Mouse (Mus musculus): Measurements from ENCODE around the gene Lrg1. TPM values are rescaled to one million over a fixed set of nuclear protein-coding genes. Genes with fewer than 3 reads are reported as not detected.

The Lrg1 gene
- 56.0 and 79.2 TPM in 2 replicates for polyA plus RNA-seq (2012; rRNA removed)

- Histone ChIP-seq H3K4me3 (ENCODE audit: extremely low read depth, insufficient read depth, insufficient read length) (no peak within 1 kb of the TSS), H3K4me1 (ENCODE audit: control insufficient read depth, insufficient read depth, insufficient read length) (peaks cover 4% of the 10 kb centered on the region; the same call in 1 of the 2 replicates), H3K27me3 (ENCODE audit: control insufficient read depth, insufficient read depth, low read length) (peaks cover 17% of the 10 kb centered on the region), H3K36me3 (ENCODE audit: control insufficient read depth, insufficient read depth, low read length) (no peaks in the 10 kb centered on the region), H3K27ac (ENCODE audit: insufficient read depth, low read length) (peak within 1 kb of the TSS; percentile 52)
- 40% methylated on average over 2 of the region's 2 CpGs for WGBS
- TF ChIP-seq POLR2A (IDR thresholded peaks at IDR 0.05; ENCODE audit: low read depth, low read length) = no peak
- TF ChIP-seq CTCF (IDR thresholded peaks at IDR 0.05; ENCODE audit: extremely low read depth, insufficient read depth, insufficient read length, insufficient replicate concordance) = no peak
- no peak for DNase-seq (ENCODE audit: low read depth in 1 of 2, low spot score in 2 of 2)
Observed at GRCm38 (mm10) chr17:56121826-56122225, at the start of gene Lrg1. Gene Lrg1, minus strand, starts transcription at chr17:56122001.

- no peak overlapping the region for H3K27ac ChIP-seq (ENCODE audit: insufficient read depth, low read length)
- no peak for DNase-seq (ENCODE audit: low read depth in 1 of 2, low spot score in 2 of 2)
Observed at GRCm38 (mm10) chr17:56171456-56171855, 49.7 kb upstream of the Lrg1 start.

GRCm38 (mm10) chr17:56170636-56171035 lies 48.8 kb upstream of the Lrg1 start:
- H3K27me3 ChIP-seq (ENCODE audit: control insufficient read depth, insufficient read depth, low read length) = no peaks in the 10 kb centered on the region
- no peak for DNase-seq (ENCODE audit: low read depth in 1 of 2, low spot score in 2 of 2)

More at GRCm38 (mm10) chr17:56171456-56171855, 49.7 kb upstream of the Lrg1 start:
- peaks cover 1% of the 10 kb centered on the region; the same call in 1 of the 2 replicates for H3K36me3 ChIP-seq (ENCODE audit: control insufficient read depth, insufficient read depth, low read length)
- H3K4me3 ChIP-seq (ENCODE audit: extremely low read depth, insufficient read depth, insufficient read length) = no peak overlapping the region
- H3K27me3 ChIP-seq (ENCODE audit: control insufficient read depth, insufficient read depth, low read length) = no peaks in the 10 kb centered on the region
- WGBS = 88% methylated on average over 9 of the region's 9 CpGs
- no peak for TF ChIP-seq CTCF (IDR thresholded peaks at IDR 0.05; ENCODE audit: extremely low read depth, insufficient read depth, insufficient read length, insufficient replicate concordance)
- no peak for TF ChIP-seq POLR2A (IDR thresholded peaks at IDR 0.05; ENCODE audit: low read depth, low read length)
- H3K4me1 ChIP-seq (ENCODE audit: control insufficient read depth, insufficient read depth, insufficient read length) = no peaks in the 10 kb centered on the region

GRCm38 (mm10) chr17:56169830-56170229 lies 48.0 kb upstream of the Lrg1 start:
- Histone ChIP-seq H3K4me1 (ENCODE audit: control insufficient read depth, insufficient read depth, insufficient read length) (no peaks in the 10 kb centered on the region), H3K36me3 (ENCODE audit: control insufficient read depth, insufficient read depth, low read length) (no peaks in the 10 kb centered on the region), H3K27me3 (ENCODE audit: control insufficient read depth, insufficient read depth, low read length) (no peaks in the 10 kb centered on the region), H3K27ac (ENCODE audit: insufficient read depth, low read length) (0 out of 2 replicates have a peak overlapping the region, but pooled peaks have one; percentile 8), H3K4me3 (ENCODE audit: extremely low read depth, insufficient read depth, insufficient read length) (no peak overlapping the region)
- DNase-seq (ENCODE audit: low read depth in 1 of 2, low spot score in 2 of 2) = no peak
- 53% methylated on average over 6 of the region's 6 CpGs for WGBS
- TF ChIP-seq POLR2A (IDR thresholded peaks at IDR 0.05; ENCODE audit: low read depth, low read length) = no peak
- no peak for TF ChIP-seq CTCF (IDR thresholded peaks at IDR 0.05; ENCODE audit: extremely low read depth, insufficient read depth, insufficient read length, insufficient replicate concordance)

More at GRCm38 (mm10) chr17:56170636-56171035, 48.8 kb upstream of the Lrg1 start:
- Histone ChIP-seq H3K27ac (ENCODE audit: insufficient read depth, low read length) (0 out of 2 replicates have a peak overlapping the region, but pooled peaks have one; percentile 8), H3K4me3 (ENCODE audit: extremely low read depth, insufficient read depth, insufficient read length) (no peak overlapping the region), H3K4me1 (ENCODE audit: control insufficient read depth, insufficient read depth, insufficient read length) (no peaks in the 10 kb centered on the region), H3K36me3 (ENCODE audit: control insufficient read depth, insufficient read depth, low read length) (no peaks in the 10 kb centered on the region)
- WGBS = 86% methylated on average over 10 of the region's 10 CpGs
- TF ChIP-seq POLR2A (IDR thresholded peaks at IDR 0.05; ENCODE audit: low read depth, low read length) (no peak), CTCF (IDR thresholded peaks at IDR 0.05; ENCODE audit: extremely low read depth, insufficient read depth, insufficient read length, insufficient replicate concordance) (no peak)

GRCm38 (mm10) chr17:56165671-56166070 lies 43.9 kb upstream of the Lrg1 start:
- Histone ChIP-seq H3K36me3 (ENCODE audit: control insufficient read depth, insufficient read depth, low read length) (no peaks in the 10 kb centered on the region), H3K27ac (ENCODE audit: insufficient read depth, low read length) (no peak overlapping the region), H3K27me3 (ENCODE audit: control insufficient read depth, insufficient read depth, low read length) (no peaks in the 10 kb centered on the region), H3K4me1 (ENCODE audit: control insufficient read depth, insufficient read depth, insufficient read length) (no peaks in the 10 kb centered on the region; the same call in 1 of the 2 replicates), H3K4me3 (ENCODE audit: extremely low read depth, insufficient read depth, insufficient read length) (no peak overlapping the region)
- 85% methylated on average over 11 of the region's 11 CpGs for WGBS
- DNase-seq (ENCODE audit: low read depth in 1 of 2, low spot score in 2 of 2) = no peak
- no peak for TF ChIP-seq CTCF (IDR thresholded peaks at IDR 0.05; ENCODE audit: extremely low read depth, insufficient read depth, insufficient read length, insufficient replicate concordance)
- no peak for TF ChIP-seq POLR2A (IDR thresholded peaks at IDR 0.05; ENCODE audit: low read depth, low read length)

GRCm38 (mm10) chr17:56164510-56164909 lies 42.7 kb upstream of the Lrg1 start:
- H3K27ac ChIP-seq (ENCODE audit: insufficient read depth, low read length) = no peak overlapping the region
- WGBS = 49% methylated on average over 3 of the region's 3 CpGs
- no peak for DNase-seq (ENCODE audit: low read depth in 1 of 2, low spot score in 2 of 2)
- no peaks in the 10 kb centered on the region; the same call in 1 of the 2 replicates for H3K4me1 ChIP-seq (ENCODE audit: control insufficient read depth, insufficient read depth, insufficient read length)
- H3K27me3 ChIP-seq (ENCODE audit: control insufficient read depth, insufficient read depth, low read length) = no peaks in the 10 kb centered on the region
- TF ChIP-seq POLR2A (IDR thresholded peaks at IDR 0.05; ENCODE audit: low read depth, low read length) = no peak
- TF ChIP-seq CTCF (IDR thresholded peaks at IDR 0.05; ENCODE audit: extremely low read depth, insufficient read depth, insufficient read length, insufficient replicate concordance) = no peak
- H3K4me3 ChIP-seq (ENCODE audit: extremely low read depth, insufficient read depth, insufficient read length) = no peak overlapping the region
- no peaks in the 10 kb centered on the region for H3K36me3 ChIP-seq (ENCODE audit: control insufficient read depth, insufficient read depth, low read length)

- WGBS = 60% methylated on average over 6 of the region's 6 CpGs
Observed at GRCm38 (mm10) chr17:56163523-56164102, 41.8 kb upstream of the Lrg1 start.

More at GRCm38 (mm10) chr17:56163523-56164102, 41.8 kb upstream of the Lrg1 start:
- peak; percentile 28 to 40 for DNase-seq (ENCODE audit: low read depth in 1 of 2, low spot score in 2 of 2)
- Histone ChIP-seq H3K36me3 (ENCODE audit: control insufficient read depth, insufficient read depth, low read length) (no peaks in the 10 kb centered on the region), H3K4me1 (ENCODE audit: control insufficient read depth, insufficient read depth, insufficient read length) (no peaks in the 10 kb centered on the region; the same call in 1 of the 2 replicates), H3K4me3 (ENCODE audit: extremely low read depth, insufficient read depth, insufficient read length) (peak overlapping the region; percentile 29; the same call in 1 of the 2 replicates), H3K27ac (ENCODE audit: insufficient read depth, low read length) (peak overlapping the region; percentile 78), H3K27me3 (ENCODE audit: control insufficient read depth, insufficient read depth, low read length) (no peaks in the 10 kb centered on the region)
- TF ChIP-seq POLR2A (IDR thresholded peaks at IDR 0.05; ENCODE audit: low read depth, low read length) = no peak; the same call in 1 of the 2 replicates
- no peak for TF ChIP-seq CTCF (IDR thresholded peaks at IDR 0.05; ENCODE audit: extremely low read depth, insufficient read depth, insufficient read length, insufficient replicate concordance)
